Mouse (Mus musculus): ENCODE results near the gene Gm3468. TPM values are rescaled to one million over a fixed set of nuclear protein-coding genes. Genes with fewer than 3 reads are reported as not detected.
A peak's percentile ranks its signal among the peaks of the same experiment; 100 is the strongest.
"Not testable (repeated sequence)": the region's sequence is repeated elsewhere in the genome, so short reads cannot be mapped to it uniquely, and the experiment has no call there.

The Gm3468 gene
- total RNA-seq (2014; rRNA removed; ENCODE audit: low replicate concordance): 0.31 and 3.8 TPM in 2 replicates
- polyA plus RNA-seq (2015; fragmentation: Nextera tagmentation; extraction: Ambion mirVana): 0.62 and 1.1 TPM in 2 replicates

GRCm38 (mm10) chr14:6108272-6108925 lies at the start of gene Gm3468:
Gene Gm3468 (minus strand): TSS chr14:6108665.
- TF ChIP-seq CTCF (IDR thresholded peaks at IDR 0.05; ENCODE audit: low read depth): peak; percentile 67
- not testable (repeated sequence) for H3K27me3 ChIP-seq (ENCODE audit: control insufficient read depth, insufficient read depth, low read length); H3K36me3 ChIP-seq (replicated peaks; ENCODE audit: control insufficient read depth, insufficient read depth, low read length); H3K4me1 ChIP-seq (ENCODE audit: control insufficient read depth, insufficient read depth); H3K27ac ChIP-seq (ENCODE audit: low read depth); H3K9me3 ChIP-seq (replicated peaks; ENCODE audit: control insufficient read depth, low read length); H3K9ac ChIP-seq (replicated peaks; ENCODE audit: low read depth, low read length)
- ATAC-seq (ENCODE audit: insufficient read depth, low read depth): peak; percentile 75; the same call in 1 of the 2 replicates
- peak within 1 kb of the TSS; percentile 49 for H3K4me2 ChIP-seq (ENCODE audit: low read depth, low read length)
- WGBS: 0% methylated on average over 27 of the region's 51 CpGs
- H3K4me3 ChIP-seq (ENCODE audit: low read depth, low read length): peak within 1 kb of the TSS; percentile 32
- DNase-seq (ENCODE audit: low spot score): peak; percentile 20

- ATAC-seq (ENCODE audit: insufficient read depth, low read depth); H3K27ac ChIP-seq (ENCODE audit: low read depth); H3K4me3 ChIP-seq (ENCODE audit: low read depth, low read length); H3K4me1 ChIP-seq (ENCODE audit: control insufficient read depth, insufficient read depth); H3K4me2 ChIP-seq (ENCODE audit: low read depth, low read length); H3K9ac ChIP-seq (replicated peaks; ENCODE audit: low read depth, low read length); H3K9me3 ChIP-seq (replicated peaks; ENCODE audit: control insufficient read depth, low read length); H3K27me3 ChIP-seq (ENCODE audit: control insufficient read depth, insufficient read depth, low read length); H3K36me3 ChIP-seq (replicated peaks; ENCODE audit: control insufficient read depth, insufficient read depth, low read length); DNase-seq (ENCODE audit: low spot score): not testable (repeated sequence)
- WGBS: no CpG with 5 or more reads among the region's 1 CpGs
These were observed 17.2 kb upstream of the Gm3468 start, which contains the start of gene Gm3476 for GRCm38 (mm10) chr14:6125707-6126106. Gene Gm3476 (minus strand): TSS chr14:6125807.

- Histone ChIP-seq H3K4me2 (ENCODE audit: low read depth, low read length) (peak overlapping the region; percentile 49), H3K4me3 (ENCODE audit: low read depth, low read length) (peak overlapping the region; percentile 32; the same call in 1 of the 2 replicates)
- DNase-seq (ENCODE audit: low spot score); H3K27ac ChIP-seq (ENCODE audit: low read depth); H3K36me3 ChIP-seq (replicated peaks; ENCODE audit: control insufficient read depth, insufficient read depth, low read length); H3K9ac ChIP-seq (replicated peaks; ENCODE audit: low read depth, low read length); ATAC-seq (ENCODE audit: insufficient read depth, low read depth); H3K9me3 ChIP-seq (replicated peaks; ENCODE audit: control insufficient read depth, low read length); H3K4me1 ChIP-seq (ENCODE audit: control insufficient read depth, insufficient read depth); H3K27me3 ChIP-seq (ENCODE audit: control insufficient read depth, insufficient read depth, low read length): not testable (repeated sequence)
- 12% methylated on average over 8 of the region's 9 CpGs for WGBS
These were observed 965 bp downstream of the Gm3468 start for GRCm38 (mm10) chr14:6107500-6107899.

GRCm38 (mm10) chr14:6093842-6094241 lies 14.6 kb downstream of the Gm3468 start, which contains the start of gene Gm8206:
Gene Gm8206 (minus strand): TSS chr14:6093942.
- WGBS: 61% methylated on average over 2 of the region's 3 CpGs
- not testable (repeated sequence) for H3K4me2 ChIP-seq (ENCODE audit: low read depth, low read length); H3K9ac ChIP-seq (replicated peaks; ENCODE audit: low read depth, low read length); DNase-seq (ENCODE audit: low spot score); H3K36me3 ChIP-seq (replicated peaks; ENCODE audit: control insufficient read depth, insufficient read depth, low read length); H3K27ac ChIP-seq (ENCODE audit: low read depth); H3K27me3 ChIP-seq (ENCODE audit: control insufficient read depth, insufficient read depth, low read length); ATAC-seq (ENCODE audit: insufficient read depth, low read depth); H3K4me3 ChIP-seq (ENCODE audit: low read depth, low read length); H3K4me1 ChIP-seq (ENCODE audit: control insufficient read depth, insufficient read depth); H3K9me3 ChIP-seq (replicated peaks; ENCODE audit: control insufficient read depth, low read length)

- ATAC-seq (ENCODE audit: insufficient read depth, low read depth); H3K9ac ChIP-seq (replicated peaks; ENCODE audit: low read depth, low read length); H3K27ac ChIP-seq (ENCODE audit: low read depth); DNase-seq (ENCODE audit: low spot score); H3K4me3 ChIP-seq (ENCODE audit: low read depth, low read length); H3K27me3 ChIP-seq (ENCODE audit: control insufficient read depth, insufficient read depth, low read length); H3K4me1 ChIP-seq (ENCODE audit: control insufficient read depth, insufficient read depth); H3K4me2 ChIP-seq (ENCODE audit: low read depth, low read length); H3K36me3 ChIP-seq (replicated peaks; ENCODE audit: control insufficient read depth, insufficient read depth, low read length); H3K9me3 ChIP-seq (replicated peaks; ENCODE audit: control insufficient read depth, low read length): not testable (repeated sequence)
- 65% methylated on average over 2 of the region's 4 CpGs for WGBS
These were observed 50.3 kb downstream of the Gm3468 start, which contains the start of gene Gm6337 for GRCm38 (mm10) chr14:6058167-6058566. Gene Gm6337 (minus strand): TSS chr14:6058267.

Other genes with a start within 250 kb of the Gm3468 start
- gene Gm8237, start 228.3 kb downstream of the Gm3468 start, total RNA-seq (2014; rRNA removed; ENCODE audit: low replicate concordance): not detected in 2 replicates
- 0.10 and 0.11 TPM in 2 replicates for gene Gm8237, start 228.3 kb downstream of the Gm3468 start, polyA plus RNA-seq (2015; fragmentation: Nextera tagmentation; extraction: Ambion mirVana)
- not detected in 2 replicates for gene Gm3248, start 146.9 kb downstream of the Gm3468 start, total RNA-seq (2014; rRNA removed; ENCODE audit: low replicate concordance)
- 0.22 and 0.23 TPM in 2 replicates for gene Gm3248, start 146.9 kb downstream of the Gm3468 start, polyA plus RNA-seq (2015; fragmentation: Nextera tagmentation; extraction: Ambion mirVana)
- not detected in 2 replicates for gene Gm3453, start 129.5 kb downstream of the Gm3468 start, total RNA-seq (2014; rRNA removed; ENCODE audit: low replicate concordance)
- not detected in 2 replicates for gene Gm3453, start 129.5 kb downstream of the Gm3468 start, polyA plus RNA-seq (2015; fragmentation: Nextera tagmentation; extraction: Ambion mirVana)
- not detected in 2 replicates for gene Gm6337, start 50.4 kb downstream of the Gm3468 start, total RNA-seq (2014; rRNA removed; ENCODE audit: low replicate concordance)
- gene Gm6337, start 50.4 kb downstream of the Gm3468 start, polyA plus RNA-seq (2015; fragmentation: Nextera tagmentation; extraction: Ambion mirVana): not detected in 2 replicates
- gene Gm8206, start 14.7 kb downstream of the Gm3468 start, total RNA-seq (2014; rRNA removed; ENCODE audit: low replicate concordance): not detected in 2 replicates
- gene Gm8206, start 14.7 kb downstream of the Gm3468 start, polyA plus RNA-seq (2015; fragmentation: Nextera tagmentation; extraction: Ambion mirVana): 0.11 and 0.23 TPM in 2 replicates
- not detected in 2 replicates for gene Gm3476, start 17.1 kb upstream of the Gm3468 start, total RNA-seq (2014; rRNA removed; ENCODE audit: low replicate concordance)
- gene Gm3476, start 17.1 kb upstream of the Gm3468 start, polyA plus RNA-seq (2015; fragmentation: Nextera tagmentation; extraction: Ambion mirVana): not detected in 2 replicates
- 0.27 TPM in 1 of 2 replicates, not detected in the other for gene Gm21560, start 110.6 kb upstream of the Gm3468 start, total RNA-seq (2014; rRNA removed; ENCODE audit: low replicate concordance)
- gene Gm21560, start 110.6 kb upstream of the Gm3468 start, polyA plus RNA-seq (2015; fragmentation: Nextera tagmentation; extraction: Ambion mirVana): not detected in 2 replicates
- gene Gm3411, start 178.6 kb upstream of the Gm3468 start, total RNA-seq (2014; rRNA removed; ENCODE audit: low replicate concordance): 2.4 TPM in 1 of 2 replicates, not detected in the other
- 1.0 and 1.1 TPM in 2 replicates for gene Gm3411, start 178.6 kb upstream of the Gm3468 start, polyA plus RNA-seq (2015; fragmentation: Nextera tagmentation; extraction: Ambion mirVana)
- gene Gm21103, start 196.2 kb upstream of the Gm3468 start, total RNA-seq (2014; rRNA removed; ENCODE audit: low replicate concordance): not detected in 2 replicates
- 0.15 TPM in 1 of 2 replicates, not detected in the other for gene Gm21103, start 196.2 kb upstream of the Gm3468 start, polyA plus RNA-seq (2015; fragmentation: Nextera tagmentation; extraction: Ambion mirVana)
- not detected in 2 replicates for gene Gm3618, start 235.0 kb upstream of the Gm3468 start, total RNA-seq (2014; rRNA removed; ENCODE audit: low replicate concordance)
- not detected in 2 replicates for gene Gm3618, start 235.0 kb upstream of the Gm3468 start, polyA plus RNA-seq (2015; fragmentation: Nextera tagmentation; extraction: Ambion mirVana)

All from heart, postnatal 0 days (tissue).